Mouse (Mus musculus): ENCODE measurements around the gene Plch2. TPM values are rescaled to one million over a fixed set of nuclear protein-coding genes. Genes with fewer than 3 reads are reported as not detected.

Gene Plch2
- polyA plus RNA-seq, 1 experiment from 2014 or later = 0.08 TPM

- Histone ChIP-seq H3K4me1 (ENCODE audit: control insufficient read depth, low read depth, low read length) (peaks cover 8% of the 10 kb centered on the region; the same call in 1 of the 2 replicates), H3K36me3 (ENCODE audit: control insufficient read depth, insufficient read depth) (peaks cover 53% of the 10 kb centered on the region), H3K4me3 (ENCODE audit: low read depth, low read length) (no peak overlapping the region), H3K27ac (ENCODE audit: low read length) (no peak overlapping the region), H3K9ac (ENCODE audit: low read depth, low read length) (no peak overlapping the region), H3K4me2 (ENCODE audit: low read depth, low read length) (no peak overlapping the region), H3K9me3 (replicated peaks; ENCODE audit: control insufficient read depth, low read length) (no peaks in the 10 kb centered on the region), H3K27me3 (ENCODE audit: control insufficient read depth, insufficient read depth, low read depth, low read length) (no peaks in the 10 kb centered on the region; the same call in 1 of the 2 replicates)
- 87% methylated on average over 6 of the region's 6 CpGs for WGBS (ENCODE audit: insufficient replicate concordance)
- no peak for ATAC-seq (ENCODE audit: low read depth)
Measured at GRCm38 (mm10) chr4:154981076-154981475, 75.5 kb downstream of the Plch2 start.

- 83% methylated on average over 4 of the region's 4 CpGs for WGBS (ENCODE audit: insufficient replicate concordance)
- Histone ChIP-seq H3K36me3 (ENCODE audit: control insufficient read depth, insufficient read depth) (peaks cover 63% of the 10 kb centered on the region), H3K4me3 (ENCODE audit: low read depth, low read length) (no peak overlapping the region), H3K4me2 (ENCODE audit: low read depth, low read length) (no peak overlapping the region), H3K9ac (ENCODE audit: low read depth, low read length) (no peak overlapping the region), H3K27ac (ENCODE audit: low read length) (no peak overlapping the region), H3K9me3 (replicated peaks; ENCODE audit: control insufficient read depth, low read length) (no peaks in the 10 kb centered on the region), H3K4me1 (ENCODE audit: control insufficient read depth, low read depth, low read length) (peaks cover 3% of the 10 kb centered on the region; the same call in 1 of the 2 replicates), H3K27me3 (ENCODE audit: control insufficient read depth, insufficient read depth, low read depth, low read length) (no peaks in the 10 kb centered on the region; the same call in 1 of the 2 replicates)
- no peak for ATAC-seq (ENCODE audit: low read depth)
Measured at GRCm38 (mm10) chr4:154980110-154980509, 76.5 kb downstream of the Plch2 start.

- H3K4me2 ChIP-seq (ENCODE audit: low read depth, low read length) = no peak overlapping the region
- no peak overlapping the region for H3K4me3 ChIP-seq (ENCODE audit: low read depth, low read length)
- H3K27ac ChIP-seq (ENCODE audit: low read length) = no peak overlapping the region
- no peaks in the 10 kb centered on the region for H3K27me3 ChIP-seq (ENCODE audit: control insufficient read depth, insufficient read depth, low read depth, low read length)
- WGBS (ENCODE audit: insufficient replicate concordance) = 84% methylated on average over 11 of the region's 11 CpGs
- peaks cover 95% of the 10 kb centered on the region for H3K36me3 ChIP-seq (ENCODE audit: control insufficient read depth, insufficient read depth)
- H3K9me3 ChIP-seq (replicated peaks; ENCODE audit: control insufficient read depth, low read length) = no peaks in the 10 kb centered on the region
- no peak for ATAC-seq (ENCODE audit: low read depth)
- no peak overlapping the region for H3K9ac ChIP-seq (ENCODE audit: low read depth, low read length)
- H3K4me1 ChIP-seq (ENCODE audit: control insufficient read depth, low read depth, low read length) = no peaks in the 10 kb centered on the region
Measured at GRCm38 (mm10) chr4:154974163-154974611, 82.4 kb downstream of the Plch2 start.

GRCm38 (mm10) chr4:154972546-154972945 is 84.0 kb downstream of the Plch2 start:
- Histone ChIP-seq H3K27me3 (ENCODE audit: control insufficient read depth, insufficient read depth, low read depth, low read length) (no peaks in the 10 kb centered on the region), H3K4me1 (ENCODE audit: control insufficient read depth, low read depth, low read length) (peaks cover under 1% of the 10 kb centered on the region; the same call in 1 of the 2 replicates), H3K9ac (ENCODE audit: low read depth, low read length) (no peak overlapping the region), H3K36me3 (ENCODE audit: control insufficient read depth, insufficient read depth) (peaks cover 83% of the 10 kb centered on the region), H3K4me3 (ENCODE audit: low read depth, low read length) (no peak overlapping the region), H3K27ac (ENCODE audit: low read length) (no peak overlapping the region), H3K4me2 (ENCODE audit: low read depth, low read length) (no peak overlapping the region), H3K9me3 (replicated peaks; ENCODE audit: control insufficient read depth, low read length) (no peaks in the 10 kb centered on the region)
- no peak for ATAC-seq (ENCODE audit: low read depth)
- 96% methylated on average over 12 of the region's 12 CpGs for WGBS (ENCODE audit: insufficient replicate concordance)

- Histone ChIP-seq H3K4me3 (ENCODE audit: low read depth, low read length) (no peak overlapping the region), H3K4me2 (ENCODE audit: low read depth, low read length) (no peak overlapping the region), H3K27me3 (ENCODE audit: control insufficient read depth, insufficient read depth, low read depth, low read length) (peaks cover 16% of the 10 kb centered on the region), H3K27ac (ENCODE audit: low read length) (no peak overlapping the region), H3K9ac (ENCODE audit: low read depth, low read length) (no peak overlapping the region), H3K9me3 (replicated peaks; ENCODE audit: control insufficient read depth, low read length) (no peaks in the 10 kb centered on the region), H3K4me1 (ENCODE audit: control insufficient read depth, low read depth, low read length) (peaks cover 32% of the 10 kb centered on the region), H3K36me3 (ENCODE audit: control insufficient read depth, insufficient read depth) (peaks cover 33% of the 10 kb centered on the region)
- no peak for ATAC-seq (ENCODE audit: low read depth)
- 62% methylated on average over 5 of the region's 5 CpGs for WGBS (ENCODE audit: insufficient replicate concordance)
Measured at GRCm38 (mm10) chr4:154967173-154967572, 89.4 kb downstream of the Plch2 start.

- Histone ChIP-seq H3K27me3 (ENCODE audit: control insufficient read depth, insufficient read depth, low read depth, low read length) (peaks cover 29% of the 10 kb centered on the region), H3K9ac (ENCODE audit: low read depth, low read length) (peak overlapping the region; percentile 93), H3K4me3 (ENCODE audit: low read depth, low read length) (peak overlapping the region; percentile 90), H3K4me2 (ENCODE audit: low read depth, low read length) (peak overlapping the region; percentile 66), H3K4me1 (ENCODE audit: control insufficient read depth, low read depth, low read length) (peaks cover 40% of the 10 kb centered on the region), H3K27ac (ENCODE audit: low read length) (peak overlapping the region; percentile 9; the same call in 1 of the 2 replicates), H3K36me3 (ENCODE audit: control insufficient read depth, insufficient read depth) (peaks cover 20% of the 10 kb centered on the region), H3K9me3 (replicated peaks; ENCODE audit: control insufficient read depth, low read length) (no peaks in the 10 kb centered on the region)
- 75% methylated on average over 3 of the region's 3 CpGs for WGBS (ENCODE audit: insufficient replicate concordance)
- ATAC-seq (ENCODE audit: low read depth) = no peak
Measured at GRCm38 (mm10) chr4:154965856-154966255, 90.7 kb downstream of the Plch2 start.

GRCm38 (mm10) chr4:154964581-154965235 is 91.9 kb downstream of the Plch2 start:
- Histone ChIP-seq H3K4me1 (ENCODE audit: control insufficient read depth, low read depth, low read length) (peaks cover 44% of the 10 kb centered on the region), H3K27ac (ENCODE audit: low read length) (peak overlapping the region; percentile 85), H3K36me3 (ENCODE audit: control insufficient read depth, insufficient read depth) (peaks cover 9% of the 10 kb centered on the region), H3K9me3 (replicated peaks; ENCODE audit: control insufficient read depth, low read length) (no peaks in the 10 kb centered on the region), H3K27me3 (ENCODE audit: control insufficient read depth, insufficient read depth, low read depth, low read length) (peaks cover 41% of the 10 kb centered on the region), H3K4me2 (ENCODE audit: low read depth, low read length) (peak overlapping the region; percentile 66), H3K9ac (ENCODE audit: low read depth, low read length) (peak overlapping the region; percentile 93), H3K4me3 (ENCODE audit: low read depth, low read length) (peak overlapping the region; percentile 90)
- peak; percentile 70 for ATAC-seq (ENCODE audit: low read depth)
- under 1% methylated on average over 36 of the region's 36 CpGs for WGBS (ENCODE audit: insufficient replicate concordance)

GRCm38 (mm10) chr4:154963901-154964580 is 92.5 kb downstream of the Plch2 start, which contains the start of gene Pank4:
Gene Pank4 (plus strand): TSS chr4:154964123.
- WGBS (ENCODE audit: insufficient replicate concordance) = under 1% methylated on average over 64 of the region's 66 CpGs
- H3K36me3 ChIP-seq (ENCODE audit: control insufficient read depth, insufficient read depth) = peaks cover 5% of the 10 kb centered on the region
- peak within 1 kb of the TSS; percentile 66 for H3K4me2 ChIP-seq (ENCODE audit: low read depth, low read length)
- peaks cover 48% of the 10 kb centered on the region for H3K27me3 ChIP-seq (ENCODE audit: control insufficient read depth, insufficient read depth, low read depth, low read length)
- H3K27ac ChIP-seq (ENCODE audit: low read length) = peak within 1 kb of the TSS; percentile 85
- peaks cover 44% of the 10 kb centered on the region for H3K4me1 ChIP-seq (ENCODE audit: control insufficient read depth, low read depth, low read length)
- ATAC-seq (ENCODE audit: low read depth) = peak; percentile 87
- H3K9ac ChIP-seq (ENCODE audit: low read depth, low read length) = peak within 1 kb of the TSS; percentile 93
- H3K9me3 ChIP-seq (replicated peaks; ENCODE audit: control insufficient read depth, low read length) = no peaks in the 10 kb centered on the region
- peak within 1 kb of the TSS; percentile 90 for H3K4me3 ChIP-seq (ENCODE audit: low read depth, low read length)

All from liver, embryonic 16.5 days (tissue).